Mouse (Mus musculus): ENCODE measurements around the gene Tubd1.

GRCm38 (mm10) chr11:86540476-86540845 is 4.3 kb upstream of the Tubd1 start:
- TF ChIP-seq CTCF (IDR thresholded peaks at IDR 0.05; ENCODE audit: control insufficient read depth, insufficient read depth, insufficient read length) (no peak), CEBPB (IDR thresholded peaks at IDR 0.05; ENCODE audit: low read depth) (no peak), MYOG (IDR thresholded peaks at IDR 0.05; ENCODE audit: control insufficient read depth, extremely low read depth, insufficient read length) (no peak), USF1 (IDR thresholded peaks at IDR 0.05; ENCODE audit: low read depth) (no peak), MAX (IDR thresholded peaks at IDR 0.05) (no peak), MYOD1 (IDR thresholded peaks at IDR 0.05; ENCODE audit: control insufficient read depth, insufficient read length, low read depth) (no peak)
